ENCODE assay signal across 9 mouse cellular contexts in the genomic region with DNA sequence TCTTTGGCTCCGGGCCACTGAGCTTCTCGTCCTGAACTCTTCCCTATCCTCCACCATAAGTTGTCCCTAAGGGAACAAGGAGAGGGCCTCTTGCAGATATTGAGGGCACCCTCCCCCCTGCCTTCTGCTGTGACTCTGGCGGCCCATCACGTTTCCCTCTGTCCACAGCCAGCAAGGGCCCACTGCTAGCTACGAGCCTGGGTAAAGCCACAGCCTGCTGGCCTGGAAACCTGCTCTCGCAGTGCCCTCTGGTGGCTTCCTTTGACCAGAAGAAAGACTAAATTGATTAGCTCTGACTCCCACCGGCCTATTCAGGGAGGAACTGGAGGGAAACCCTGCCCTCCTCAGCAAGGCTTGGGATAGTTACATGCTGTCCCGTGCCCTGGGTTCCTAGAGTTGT. TPM values are rescaled to one million over a fixed set of nuclear protein-coding genes. Genes with fewer than 3 reads are reported as not detected.
DNase-seq lines count a peak whose midpoint lies in the region; ATAC-seq and TF ChIP-seq lines count a peak whose summit lies in the region.
"Had no signal": no experiment of that assay in that cellular context is flagged by ENCODE, and none has a peak within 500 bp of the region (broad histone marks: within the 10 kb centered on the region; RNA-seq: fewer than 3 reads in every experiment).

No protein-coding gene starts in this region.

- no peak for ATAC-seq in heart, embryonic 12.5 days (ENCODE audit: insufficient number of reproducible peaks, low FRiP score)
- ATAC-seq in hindbrain, embryonic 16.5 days, result peak; percentile 70
- peak; percentile 57; the same call in 1 of the 2 replicates for ATAC-seq in megakaryocyte-erythroid progenitor cell, adult 5-6 weeks (replicated peaks; ENCODE audit: low FRiP score, low TSS enrichment, poor library complexity, severe bottlenecking)

- peak; percentile 55; the same call in 1 of the 2 replicates for TF ChIP-seq CTCF in small intestine, adult 2 months (IDR thresholded peaks at IDR 0.05; ENCODE audit: extremely low read depth, insufficient read length, insufficient replicate concordance, low read depth, low read length)

- H3K4me2 ChIP-seq in heart, embryonic 12.5 days, result no peak overlapping the region
- H3K4me2 ChIP-seq in hindbrain, embryonic 16.5 days (ENCODE audit: low read length), result no peak overlapping the region
- H3K4me2 ChIP-seq: midbrain, embryonic 12.5 days had no signal

- H3K27me3 ChIP-seq in heart, embryonic 12.5 days (replicated peaks), result no peaks in the 10 kb centered on the region
- no peaks in the 10 kb centered on the region for H3K27me3 ChIP-seq in hindbrain, embryonic 16.5 days (replicated peaks; ENCODE audit: control insufficient read depth, insufficient read depth, low read length)
- no peaks in the 10 kb centered on the region for H3K27me3 ChIP-seq in small intestine, adult 2 months (ENCODE audit: control insufficient read depth, insufficient read depth, low read length)
- H3K27me3 ChIP-seq: midbrain, embryonic 12.5 days had no signal

- no peaks in the 10 kb centered on the region for H3K9me3 ChIP-seq in heart, embryonic 12.5 days (replicated peaks)
- no peaks in the 10 kb centered on the region for H3K9me3 ChIP-seq in hindbrain, embryonic 16.5 days (ENCODE audit: control insufficient read depth, low read length)
- H3K9me3 ChIP-seq: midbrain, embryonic 12.5 days had no signal

- no peak overlapping the region for H3K4me3 ChIP-seq in heart, embryonic 12.5 days
- H3K4me3 ChIP-seq in hindbrain, embryonic 16.5 days (ENCODE audit: low read length), result no peak overlapping the region
- no peak overlapping the region for H3K4me3 ChIP-seq in small intestine, adult 2 months (ENCODE audit: low read depth, low read length)
- H3K4me3 ChIP-seq: midbrain, embryonic 12.5 days had no signal

- 21% methylated on average over 8 of the region's 8 CpGs for WGBS in heart, embryonic 12.5 days
- 23% methylated on average over 8 of the region's 8 CpGs for WGBS in hindbrain, embryonic 16.5 days
- WGBS in small intestine, adult 2 months, result 15% methylated on average over 8 of the region's 8 CpGs

- H3K36me3 ChIP-seq in heart, embryonic 12.5 days, result no peaks in the 10 kb centered on the region
- H3K36me3 ChIP-seq in hindbrain, embryonic 16.5 days (ENCODE audit: control insufficient read depth, insufficient read depth, low read length), result no peaks in the 10 kb centered on the region
- no peaks in the 10 kb centered on the region for H3K36me3 ChIP-seq in small intestine, adult 2 months (ENCODE audit: control insufficient read depth, insufficient read depth, low read length)
- H3K36me3 ChIP-seq: midbrain, embryonic 12.5 days had no signal

- no peak overlapping the region for H3K27ac ChIP-seq in heart, embryonic 12.5 days (ENCODE audit: poor library complexity, severe bottlenecking)
- no peak overlapping the region for H3K27ac ChIP-seq in hindbrain, embryonic 16.5 days (ENCODE audit: low read depth, low read length)
- H3K27ac ChIP-seq in small intestine, adult 2 months (ENCODE audit: insufficient read depth, low read depth, low read length), result no peak overlapping the region
- H3K27ac ChIP-seq: midbrain, embryonic 12.5 days had no signal

- DNase-seq in heart, adult 11 months, result peak; percentile 97
- DNase-seq in cerebellum, adult 11-12 months, result peak; percentile 41
- peak; percentile 11 to 28 for DNase-seq in frontal cortex, postnatal 14 days (ENCODE audit: low spot score in 2 of 2)
- DNase-seq in left cerebral cortex, adult 18-20 months (ENCODE audit: low spot score in 2 of 2), result peak; percentile 55 to 56

- TF ChIP-seq POLR2A in small intestine, adult 2 months (IDR thresholded peaks at IDR 0.05; ENCODE audit: low read depth, low read length), result no peak

- peaks cover 16% of the 10 kb centered on the region for H3K4me1 ChIP-seq in heart, embryonic 12.5 days (replicated peaks)
- no peaks in the 10 kb centered on the region for H3K4me1 ChIP-seq in hindbrain, embryonic 16.5 days (ENCODE audit: control insufficient read depth, insufficient read depth, low read depth, low read length)
- no peaks in the 10 kb centered on the region for H3K4me1 ChIP-seq in small intestine, adult 2 months (ENCODE audit: control insufficient read depth, insufficient read depth, insufficient read length, low read length)
- H3K4me1 ChIP-seq: midbrain, embryonic 12.5 days had no signal

- no peak overlapping the region for H3K9ac ChIP-seq in heart, embryonic 12.5 days
- H3K9ac ChIP-seq in hindbrain, embryonic 16.5 days (ENCODE audit: low read depth, low read length), result no peak overlapping the region
- H3K9ac ChIP-seq: midbrain, embryonic 12.5 days had no signal

RNA-seq across cellular contexts. Expression of gene A630023A22Rik, which starts 2.3 kb away (rescaled TPM):
- polyA plus RNA-seq in heart, embryonic 12.5 days (2016; fragmentation: Nextera tagmentation; extraction: Ambion mirVana), result not detected in 2 replicates
- polyA plus RNA-seq in hindbrain, embryonic 16.5 days (2015; fragmentation: Nextera tagmentation; extraction: Ambion mirVana), result 0.30 TPM in 1 of 2 replicates, not detected in the other
- total RNA-seq in left cerebral cortex, adult 18-20 months (2021), result not detected
- total RNA-seq in megakaryocyte-erythroid progenitor cell, adult 5-6 weeks (2014; fragmentation: Nextera tagmentation), result not detected in 2 replicates
- total RNA-seq in megakaryocyte-erythroid progenitor cell, adult 5-6 weeks (2017), result not detected in 2 replicates
- polyA plus RNA-seq in small intestine, adult 2 months (2012; rRNA removed), result not detected in 2 replicates
- polyA plus RNA-seq: midbrain, embryonic 12.5 days had no signal

RNA-seq across cellular contexts. Expression of gene Anxa8, which starts 19.1 kb away (rescaled TPM):
- polyA plus RNA-seq in heart, embryonic 12.5 days (2016; fragmentation: Nextera tagmentation; extraction: Ambion mirVana), result 0.61 and 0.74 TPM in 2 replicates
- 0.24 and 0.27 TPM in 2 replicates for polyA plus RNA-seq in hindbrain, embryonic 16.5 days (2015; fragmentation: Nextera tagmentation; extraction: Ambion mirVana)
- total RNA-seq in left cerebral cortex, adult 18-20 months (2021), result 1 to 10 TPM; 1.1 to 1.2 TPM
- not detected in 2 replicates for total RNA-seq in megakaryocyte-erythroid progenitor cell, adult 5-6 weeks (2014; fragmentation: Nextera tagmentation)
- total RNA-seq in megakaryocyte-erythroid progenitor cell, adult 5-6 weeks (2017), result not detected in 2 replicates
- polyA plus RNA-seq in small intestine, adult 2 months (2012; rRNA removed), result 0.11 and 0.50 TPM in 2 replicates

RNA-seq across cellular contexts. Expression of gene Npy4r, which starts 47.4 kb away (rescaled TPM):
- polyA plus RNA-seq in heart, embryonic 12.5 days (2016; fragmentation: Nextera tagmentation; extraction: Ambion mirVana), result 0.19 and 0.22 TPM in 2 replicates
- 0.30 and 0.31 TPM in 2 replicates for polyA plus RNA-seq in hindbrain, embryonic 16.5 days (2015; fragmentation: Nextera tagmentation; extraction: Ambion mirVana)
- not detected for total RNA-seq in left cerebral cortex, adult 18-20 months (2021)
- total RNA-seq in megakaryocyte-erythroid progenitor cell, adult 5-6 weeks (2014; fragmentation: Nextera tagmentation), result not detected in 2 replicates
- not detected in 2 replicates for total RNA-seq in megakaryocyte-erythroid progenitor cell, adult 5-6 weeks (2017)
- polyA plus RNA-seq in small intestine, adult 2 months (2012; rRNA removed), result 0.14 and 0.91 TPM in 2 replicates
- polyA plus RNA-seq: midbrain, embryonic 12.5 days had no signal

RNA-seq across cellular contexts. Expression of gene Antxrl, which starts 52.4 kb away (rescaled TPM):
- not detected in 2 replicates for polyA plus RNA-seq in heart, embryonic 12.5 days (2016; fragmentation: Nextera tagmentation; extraction: Ambion mirVana)
- polyA plus RNA-seq in hindbrain, embryonic 16.5 days (2015; fragmentation: Nextera tagmentation; extraction: Ambion mirVana), result not detected in 2 replicates
- total RNA-seq in left cerebral cortex, adult 18-20 months (2021), result not detected
- not detected in 2 replicates for total RNA-seq in megakaryocyte-erythroid progenitor cell, adult 5-6 weeks (2014; fragmentation: Nextera tagmentation)
- total RNA-seq in megakaryocyte-erythroid progenitor cell, adult 5-6 weeks (2017), result not detected in 2 replicates
- not detected in 2 replicates for polyA plus RNA-seq in small intestine, adult 2 months (2012; rRNA removed)
- polyA plus RNA-seq: midbrain, embryonic 12.5 days had no signal

Comparison
In these comparisons a context has a peak if more than half of its experiments do, and no peak if none do; other contexts are left out.
1. DNase-seq: peak in every context shown above with its lines; median percentile 97 in heart, adult 11 months; 56 in left cerebral cortex, adult 18-20 months; 41 in cerebellum, adult 11-12 months; 20 in frontal cortex, postnatal 14 days.